Mouse (Mus musculus): Measurements from ENCODE around the gene Izumo1r.
"Not testable (repeated sequence)": the region's sequence is repeated elsewhere in the genome, so short reads cannot be mapped to it uniquely, and the experiment has no call there.

The Izumo1r gene

DNA sequence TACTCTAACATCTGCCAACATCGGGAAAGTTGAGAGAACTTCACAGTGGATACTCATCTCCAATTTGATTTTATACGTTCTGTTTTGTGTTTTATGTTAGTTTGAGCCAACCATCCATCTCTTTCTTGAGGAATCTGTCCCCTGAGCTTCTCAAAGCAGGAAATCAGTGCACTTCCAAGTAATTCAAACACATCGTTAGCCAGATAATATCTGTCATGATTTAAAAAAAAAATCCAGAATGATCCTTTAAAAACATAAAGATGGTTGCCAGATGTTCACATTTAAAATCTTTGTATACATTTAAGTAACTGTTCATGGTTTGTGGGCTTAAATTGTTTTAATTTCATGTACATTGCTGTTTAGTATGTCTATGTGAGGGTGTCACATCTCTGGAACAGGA is 2.2 kb upstream of the Izumo1r start:
- DNase-seq (ENCODE audit: low read depth in 2 of 2, low spot score in 2 of 2), result no peak

DNA sequence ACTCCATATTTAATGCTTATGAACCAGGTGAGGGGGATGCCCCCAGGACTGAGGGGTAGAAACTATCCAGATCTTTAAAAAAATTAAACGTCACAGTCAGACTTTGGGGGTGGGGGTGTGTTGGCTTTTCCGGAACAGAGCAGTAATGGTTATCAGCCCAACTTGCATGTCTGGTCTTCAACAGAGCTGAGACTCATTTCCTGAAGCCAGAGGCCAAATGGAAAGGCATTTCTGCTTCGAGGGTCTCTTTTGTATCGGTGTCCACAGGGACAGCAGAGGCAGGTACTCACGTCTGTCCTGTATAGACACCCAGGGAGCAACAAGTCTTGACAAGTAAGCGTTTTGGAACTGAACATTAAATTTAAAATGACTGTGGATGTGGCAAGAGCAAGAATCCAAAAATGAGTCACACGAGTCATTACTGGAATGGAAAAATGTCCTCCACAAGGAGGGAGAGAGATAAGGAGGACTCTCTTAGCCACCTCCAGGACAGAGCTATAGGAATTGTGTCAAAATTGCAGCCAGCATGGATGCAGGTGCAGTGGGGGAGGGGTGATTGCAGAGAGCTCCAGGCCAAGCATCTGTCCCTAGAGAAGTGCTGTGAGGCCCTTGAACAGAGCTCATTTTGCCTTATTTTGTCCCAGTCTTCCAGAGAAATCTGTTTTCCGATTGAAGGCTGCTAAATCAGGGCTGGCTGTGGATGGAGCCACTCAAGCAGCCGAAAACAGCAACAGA is 1.2 kb upstream of the Izumo1r start:
- no peak for DNase-seq (ENCODE audit: low read depth in 2 of 2, low spot score in 2 of 2)

DNA sequence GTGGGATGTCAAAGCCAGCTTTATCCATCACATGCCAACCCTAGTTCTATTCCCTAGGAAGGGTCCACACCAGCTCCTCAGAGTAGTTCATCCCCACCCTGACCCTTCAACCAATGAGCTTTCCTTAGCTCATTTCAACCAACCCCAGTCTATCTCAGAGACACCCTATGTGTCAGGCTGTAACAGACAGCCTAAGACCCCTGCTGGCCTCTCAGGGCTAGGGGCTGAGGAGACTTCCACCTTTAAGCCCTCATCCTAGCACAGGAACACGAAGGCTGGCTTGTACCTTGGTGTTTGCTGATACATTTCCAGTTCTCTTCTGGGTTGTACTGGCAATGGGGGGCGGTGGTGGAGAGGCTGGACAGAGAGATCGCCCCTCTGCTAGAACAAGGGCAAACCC is 743 bp downstream of the Izumo1r start:
- DNase-seq (ENCODE audit: low read depth in 2 of 2, low spot score in 2 of 2), result no peak

DNA sequence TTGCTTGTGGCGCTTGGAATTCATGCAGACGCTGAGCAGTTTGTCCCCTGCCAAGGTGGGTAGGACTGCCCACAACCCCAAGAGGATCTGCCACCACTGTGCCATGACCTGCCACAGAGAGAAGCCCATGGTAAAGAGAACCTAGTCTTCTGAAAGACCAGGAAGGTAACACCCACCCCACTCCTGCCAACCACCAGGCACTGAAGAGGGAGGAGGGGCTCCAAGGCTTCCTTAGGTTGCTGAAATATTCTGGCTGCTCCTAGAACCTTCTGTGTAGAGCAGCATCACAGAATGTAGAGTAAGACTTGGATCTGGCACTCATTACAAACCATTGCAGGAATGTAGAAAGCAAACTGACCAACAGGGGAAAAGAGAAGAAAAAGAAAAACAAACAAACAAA is 1.3 kb downstream of the Izumo1r start:
- no peak for DNase-seq (ENCODE audit: low read depth in 2 of 2, low spot score in 2 of 2)

DNA sequence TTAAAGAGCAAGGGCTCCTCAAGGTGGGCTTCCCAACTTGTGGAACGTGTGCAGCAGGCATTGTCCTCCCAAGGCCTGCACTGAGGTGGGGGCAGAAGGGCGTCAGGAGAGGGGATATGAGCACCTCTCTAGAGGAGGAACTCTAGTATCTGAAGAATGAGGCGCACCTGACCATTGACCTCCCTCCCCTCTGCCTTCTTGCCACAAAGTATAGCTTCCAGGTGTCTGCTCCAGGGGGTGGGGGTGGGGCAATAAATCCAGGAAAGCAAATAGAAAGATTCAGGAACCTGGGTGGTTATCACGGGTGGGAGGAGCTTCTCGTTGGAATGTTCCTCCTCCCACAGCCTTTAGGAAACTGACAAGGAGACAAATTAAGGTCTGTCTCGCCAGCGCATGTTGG is 2.0 kb downstream of the Izumo1r start:
- DNase-seq (ENCODE audit: low read depth in 2 of 2, low spot score in 2 of 2), result no peak

DNA sequence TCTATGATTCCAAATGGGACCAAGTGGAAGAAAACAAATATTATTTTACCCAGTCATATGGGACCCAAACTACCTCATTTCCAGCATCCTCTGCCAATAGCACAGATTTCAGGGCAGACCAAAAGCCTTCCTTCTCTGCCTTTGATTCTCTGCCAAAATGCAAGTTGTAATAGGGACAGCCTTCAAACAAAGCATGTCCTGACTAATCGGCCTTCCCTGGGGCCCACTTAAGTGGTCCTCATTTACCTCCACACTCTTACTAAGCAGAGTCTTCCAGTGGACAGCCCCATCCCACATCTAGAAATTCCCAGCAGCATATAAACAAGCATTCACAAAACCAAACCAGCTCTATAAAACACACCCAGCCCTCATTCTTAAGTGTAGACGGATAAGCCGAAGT is 6.6 kb downstream of the Izumo1r start:
- no peak for DNase-seq (ENCODE audit: low read depth in 2 of 2, low spot score in 2 of 2)

DNA sequence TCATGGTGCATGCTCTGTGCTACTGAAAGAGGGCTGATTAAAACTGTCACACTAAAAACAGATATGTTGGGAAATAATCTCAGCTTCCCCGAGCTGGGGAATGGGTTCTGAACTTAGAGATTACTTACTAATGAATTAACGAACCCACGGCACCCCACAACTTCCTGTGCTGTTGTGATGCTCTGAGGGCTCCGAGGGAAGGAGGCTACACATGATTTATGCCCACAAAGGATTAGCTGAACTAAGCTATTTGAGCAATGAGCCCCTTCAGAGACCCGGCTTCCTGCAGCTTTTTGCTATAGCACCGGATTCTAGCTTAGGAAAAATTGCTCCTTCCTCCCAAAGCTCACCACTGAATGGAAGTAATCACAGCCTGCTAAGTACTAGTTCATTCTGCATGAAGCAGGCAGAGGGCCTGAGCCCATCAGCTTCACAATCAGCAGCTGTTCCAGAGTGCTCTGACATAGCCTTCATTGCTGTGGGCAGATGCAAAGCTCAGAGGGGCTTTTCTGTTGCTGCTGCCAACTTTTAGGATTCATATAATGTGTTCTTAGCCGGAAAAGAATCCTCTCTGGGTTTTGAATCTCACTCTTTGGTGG is 8.4 kb downstream of the Izumo1r start:
- no peak for DNase-seq (ENCODE audit: low read depth in 2 of 2, low spot score in 2 of 2)

DNA sequence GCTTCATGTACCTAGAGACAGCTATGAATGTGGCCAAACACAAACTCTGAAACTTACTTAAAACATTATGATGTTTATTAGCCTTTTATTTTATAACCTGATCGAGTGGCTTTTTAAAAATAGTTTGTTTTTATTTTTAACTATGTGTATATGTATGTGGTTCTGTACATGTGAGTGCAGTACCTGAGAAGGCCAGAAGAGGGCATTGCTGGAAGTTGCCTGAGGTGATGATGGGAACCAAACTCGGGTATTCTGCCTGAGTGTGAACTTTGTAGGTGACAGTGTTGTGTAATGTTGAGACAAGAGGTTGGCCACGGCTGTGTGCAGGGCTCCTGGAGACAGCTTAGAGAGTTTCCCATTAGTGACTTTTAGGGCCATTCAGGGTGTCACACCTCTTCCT is 9.1 kb downstream of the Izumo1r start:
- DNase-seq (ENCODE audit: low read depth in 2 of 2, low spot score in 2 of 2), result no peak

DNA sequence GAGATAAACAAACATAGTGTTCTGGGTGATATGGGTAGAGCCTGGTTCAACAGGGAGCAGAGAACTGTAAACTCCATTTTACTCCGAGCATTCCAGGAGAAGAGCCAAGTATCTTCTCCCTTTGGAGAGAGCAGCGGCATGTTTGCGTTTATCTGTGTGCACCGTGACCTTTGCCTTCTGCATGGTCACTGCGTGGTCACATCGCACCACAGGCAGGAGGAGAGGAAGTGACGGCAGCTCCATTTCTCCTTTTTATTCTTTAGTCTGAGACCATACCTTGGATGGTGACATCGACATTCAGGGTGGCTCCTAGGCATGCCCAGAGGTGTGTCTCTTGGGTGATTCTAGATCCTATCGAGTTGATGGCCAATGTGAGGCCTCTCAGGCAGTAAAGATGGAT is 10.4 kb downstream of the Izumo1r start:
- no peak for DNase-seq (ENCODE audit: low read depth in 2 of 2, low spot score in 2 of 2)

DNA sequence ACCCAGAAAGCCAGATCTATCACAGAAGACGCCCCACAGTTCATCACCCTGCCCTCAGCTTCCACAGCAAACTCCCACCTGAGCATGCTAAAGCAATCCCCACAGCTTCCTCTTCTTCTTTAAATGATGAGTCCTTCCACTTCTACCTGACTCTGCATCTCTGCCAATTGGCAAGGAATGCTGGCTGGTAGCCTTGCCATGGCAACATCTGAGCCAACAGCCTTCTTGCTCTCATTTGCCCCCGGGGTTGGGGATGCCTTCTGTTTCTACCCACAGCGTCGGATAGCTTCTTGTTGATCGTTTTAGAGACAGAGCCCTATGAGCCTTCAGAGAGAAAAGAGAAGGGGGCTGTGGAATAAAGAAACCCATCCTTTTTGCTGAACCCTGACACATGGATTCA is 11.9 kb downstream of the Izumo1r start:
- no peak for DNase-seq (ENCODE audit: low read depth in 2 of 2, low spot score in 2 of 2)

DNA sequence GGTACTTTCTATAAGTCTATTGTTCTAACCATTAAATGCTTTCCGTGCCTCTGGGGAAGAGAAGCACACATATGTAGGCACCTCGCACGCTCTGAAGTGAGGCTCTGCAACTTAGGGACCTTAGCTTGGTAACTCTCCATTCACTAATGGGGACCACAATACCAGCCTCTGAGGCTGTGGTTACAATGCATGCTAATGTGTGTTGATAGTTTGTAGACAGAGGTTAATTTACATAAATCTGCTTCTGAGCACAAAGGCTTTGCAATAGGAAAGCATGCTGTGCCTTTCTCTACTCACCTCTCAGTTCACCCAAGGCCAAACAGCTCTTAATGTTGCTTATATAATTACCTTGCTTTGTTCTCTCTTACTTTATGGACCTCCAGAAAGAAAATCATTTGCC is 13.1 kb downstream of the Izumo1r start:
- DNase-seq (ENCODE audit: low read depth in 2 of 2, low spot score in 2 of 2), result no peak

DNA sequence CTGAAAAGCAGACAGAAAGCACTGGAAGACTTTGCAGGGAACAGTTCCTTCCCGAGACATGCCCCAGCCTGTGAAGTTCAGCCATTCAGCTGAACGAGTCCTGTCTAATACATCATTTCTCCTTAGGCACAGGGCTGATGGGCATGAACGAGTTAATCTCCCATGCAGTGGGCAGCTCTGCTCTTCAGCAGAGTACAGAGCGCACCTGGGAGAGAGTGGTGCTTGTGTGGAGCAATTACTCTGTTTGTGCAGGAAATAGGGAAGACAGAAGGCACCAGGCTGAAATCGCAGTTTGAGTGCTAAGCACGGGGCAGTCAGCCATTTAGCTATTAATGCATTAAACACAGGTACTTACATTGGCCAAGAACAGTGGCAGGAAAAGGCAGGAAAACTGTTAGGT is 15.1 kb downstream of the Izumo1r start:
- DNase-seq (ENCODE audit: low read depth in 2 of 2, low spot score in 2 of 2), result no peak

DNA sequence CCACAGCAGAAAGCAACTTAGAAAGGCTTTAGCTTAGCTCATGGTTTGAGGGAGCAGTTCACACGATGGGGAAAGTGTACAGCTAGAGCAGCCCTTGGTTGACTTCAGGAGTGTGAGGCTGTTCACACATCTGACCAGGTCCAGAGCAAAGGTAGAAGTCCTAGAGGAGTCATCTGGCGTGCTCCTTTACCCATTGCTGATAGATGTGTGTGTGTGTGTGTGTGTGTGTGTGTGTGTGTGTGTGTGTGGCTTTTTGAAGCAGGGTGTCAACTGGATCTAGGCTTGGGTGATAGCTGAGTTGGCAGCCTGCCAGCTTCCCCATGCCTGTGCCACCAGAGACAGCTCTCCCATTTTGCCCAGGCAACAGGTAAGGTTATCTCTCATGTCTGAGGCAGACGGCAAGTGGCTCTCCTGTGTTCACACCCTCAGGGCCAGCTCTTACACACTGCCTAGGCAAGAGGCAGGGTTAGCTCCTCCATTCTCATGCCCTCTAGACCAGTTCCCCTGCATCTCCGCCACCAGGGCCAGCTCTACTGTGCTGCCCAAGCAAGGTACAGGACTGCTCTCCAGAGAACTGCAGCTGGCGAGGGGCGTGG is 15.9 kb downstream of the Izumo1r start:
- DNase-seq (ENCODE audit: low read depth in 2 of 2, low spot score in 2 of 2), result no peak

DNA sequence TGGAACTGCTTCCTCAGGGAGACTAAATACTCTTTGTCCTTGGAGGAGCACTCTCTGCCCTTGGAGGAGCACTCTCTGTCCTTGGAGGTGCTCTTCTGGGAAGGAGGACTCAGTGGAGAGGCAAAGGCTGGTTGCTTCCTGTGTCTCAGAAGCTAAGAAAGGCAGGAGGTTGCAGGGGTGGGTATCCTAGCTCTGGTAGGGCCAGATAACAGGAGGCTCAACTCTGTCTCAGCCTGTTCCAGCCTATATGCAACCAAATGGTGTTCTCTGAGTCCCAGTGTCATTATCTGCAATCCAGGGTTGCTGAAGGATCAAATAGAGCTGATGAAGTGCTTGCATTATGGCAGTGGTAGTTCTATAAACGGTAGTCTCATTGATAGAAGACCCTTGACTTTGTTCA is 17.8 kb downstream of the Izumo1r start:
- DNase-seq (ENCODE audit: low read depth in 2 of 2, low spot score in 2 of 2), result no peak

DNA sequence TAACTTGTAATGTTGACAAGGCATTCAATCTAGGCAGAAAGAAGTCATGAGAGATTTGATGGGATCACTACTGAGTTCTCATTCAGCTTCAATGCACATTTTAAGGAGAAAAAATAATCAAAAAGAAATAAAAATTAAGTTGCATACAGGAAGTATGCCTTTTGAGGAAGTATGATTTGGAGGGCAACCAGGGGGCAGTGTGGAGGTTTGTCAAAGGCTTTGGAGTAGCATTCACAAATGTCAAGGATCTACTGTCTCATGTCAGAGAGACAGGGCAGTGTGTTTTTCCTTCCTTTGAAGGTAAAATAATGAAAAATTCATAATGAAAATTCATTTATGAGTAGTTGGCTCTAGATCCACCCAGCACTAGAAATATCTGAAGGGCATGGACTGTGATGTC is 18.6 kb downstream of the Izumo1r start:
- DNase-seq (ENCODE audit: low read depth in 2 of 2, low spot score in 2 of 2), result peak in 1 of 2 experiments; percentile 34

DNA sequence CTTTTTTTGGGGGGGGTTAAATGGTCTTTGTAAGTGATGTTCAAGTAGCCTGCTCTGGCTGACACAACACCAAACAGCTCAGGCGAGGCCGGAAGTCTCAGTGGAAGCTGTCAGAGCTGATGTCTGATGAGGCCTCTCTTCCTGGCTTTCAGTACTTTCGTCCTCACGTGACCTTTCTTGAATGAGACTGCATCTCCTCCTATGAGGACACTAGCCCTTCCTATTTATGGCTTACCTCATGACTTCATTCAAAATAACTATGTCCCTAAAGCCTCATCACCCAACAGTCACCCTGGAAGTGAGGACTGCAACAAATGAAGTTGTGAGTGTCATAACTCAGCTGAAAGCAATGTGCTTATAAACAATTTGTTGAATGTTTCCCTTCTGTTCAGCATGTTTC is 19.1 kb downstream of the Izumo1r start:
- DNase-seq (ENCODE audit: low read depth in 2 of 2, low spot score in 2 of 2), result no peak

DNA sequence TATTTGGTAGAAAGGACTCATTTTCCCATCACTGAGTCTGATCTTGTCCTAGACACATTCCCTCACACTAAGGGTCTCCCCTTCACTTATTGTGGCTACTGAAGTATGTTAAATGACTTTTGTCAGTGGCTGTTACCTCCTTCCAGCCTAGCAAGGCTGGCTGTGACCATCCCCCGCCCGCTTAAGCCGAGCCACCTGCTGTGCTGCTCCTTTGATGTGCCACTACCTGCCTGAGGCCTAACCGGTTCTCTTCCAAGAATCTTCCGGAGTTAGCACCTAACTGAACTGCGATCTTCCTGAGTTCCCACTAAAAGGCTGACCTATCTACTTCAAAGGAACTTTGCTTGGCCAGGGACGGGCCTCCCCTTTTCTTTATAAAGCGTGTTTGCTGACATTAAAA is 27.2 kb downstream of the Izumo1r start:
- not testable (repeated sequence) for DNase-seq (ENCODE audit: low read depth in 2 of 2, low spot score in 2 of 2)

DNA sequence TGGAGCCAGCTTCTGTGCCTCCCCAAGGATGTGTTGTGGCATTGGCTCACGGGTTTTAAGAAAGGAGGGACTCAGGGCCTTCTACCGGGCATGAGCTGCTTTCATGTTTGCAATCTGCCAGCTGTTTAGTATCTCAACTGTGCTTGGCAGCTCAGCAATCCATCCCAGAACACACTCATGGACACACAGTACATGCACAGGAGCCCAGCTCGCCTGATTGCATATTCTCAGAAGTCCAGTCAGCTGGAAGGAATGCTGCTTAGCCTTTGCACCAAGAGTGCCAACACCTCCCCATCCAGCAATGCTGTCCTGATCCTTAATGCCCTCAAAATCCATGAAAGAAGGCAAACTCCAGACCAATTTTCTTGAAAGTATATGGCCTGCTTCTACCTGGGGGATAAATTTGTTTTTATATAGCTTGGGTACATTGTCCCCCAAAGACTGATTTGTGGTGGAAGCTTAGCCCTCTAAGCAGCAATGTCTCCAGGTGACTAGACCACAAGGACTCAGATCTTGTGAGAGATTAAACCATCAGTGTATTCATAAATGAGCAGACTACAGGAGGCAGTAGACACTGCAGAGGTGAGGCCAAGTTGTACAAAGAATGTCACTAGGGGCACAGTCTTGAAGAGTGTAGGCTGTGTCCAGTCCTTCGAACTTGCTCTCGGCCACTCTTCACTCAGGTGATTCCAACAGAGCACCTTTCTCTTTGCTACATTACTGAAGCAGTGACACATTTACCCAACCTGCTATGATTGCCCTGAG is 27.8 kb downstream of the Izumo1r start:
- DNase-seq (ENCODE audit: low read depth in 2 of 2, low spot score in 2 of 2), result no peak

DNA sequence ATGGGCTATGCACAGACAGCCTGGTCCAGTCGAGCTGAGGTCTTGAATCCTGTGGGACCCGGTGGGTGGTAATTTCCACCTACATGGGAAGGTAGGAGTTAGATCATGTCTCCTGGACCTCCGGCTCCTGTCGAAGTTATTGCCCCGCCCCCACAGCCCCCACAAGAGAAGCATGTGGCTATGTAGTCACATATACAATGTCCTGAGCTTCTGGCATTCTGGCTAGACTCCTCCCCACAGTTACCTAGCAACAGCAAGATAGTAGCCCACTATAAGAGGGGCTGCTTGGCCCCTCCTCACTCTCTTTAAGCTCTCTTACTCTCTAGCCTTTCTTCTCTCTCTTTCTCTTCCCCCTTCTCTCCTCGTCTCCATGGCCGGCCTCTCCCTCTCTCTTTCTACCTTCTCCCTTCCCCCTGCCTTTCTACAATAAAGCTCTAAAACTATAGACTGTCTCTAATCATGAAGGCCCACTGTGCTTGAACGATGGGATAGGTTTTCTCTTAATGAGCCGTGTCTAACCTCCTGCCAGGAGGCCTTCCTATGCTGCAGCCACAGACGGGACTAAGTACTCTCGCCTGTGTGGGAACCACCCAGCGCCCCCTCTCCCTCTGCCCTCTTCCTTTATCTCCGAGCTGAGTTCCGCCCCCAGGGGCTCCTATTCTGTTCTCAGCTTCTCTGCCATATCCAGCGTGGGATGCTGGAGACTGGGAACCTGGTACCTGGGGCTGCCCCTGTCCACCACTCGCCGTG is 31.4 kb downstream of the Izumo1r start:
- DNase-seq (ENCODE audit: low read depth in 2 of 2, low spot score in 2 of 2), result no peak

DNA sequence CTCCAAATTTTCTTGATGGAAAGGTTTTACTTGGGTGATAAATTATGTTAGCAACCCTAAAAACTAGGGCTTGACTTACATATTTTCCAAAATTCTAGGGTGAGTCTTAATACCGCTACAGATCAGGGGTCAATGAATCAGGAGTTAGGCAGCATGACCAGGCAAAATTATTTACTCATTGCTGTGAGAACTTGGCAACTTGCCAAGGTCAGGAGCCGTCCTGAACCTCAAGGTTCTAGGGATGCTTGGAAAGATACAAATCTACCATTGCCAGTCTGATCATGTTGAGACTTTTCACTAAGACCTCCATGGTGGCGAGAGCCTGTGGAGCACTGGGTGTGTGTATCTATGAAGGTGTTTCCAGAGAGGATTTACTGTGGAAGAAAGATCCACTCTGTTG is 32.2 kb downstream of the Izumo1r start:
- DNase-seq (ENCODE audit: low read depth in 2 of 2, low spot score in 2 of 2), result no peak

DNA sequence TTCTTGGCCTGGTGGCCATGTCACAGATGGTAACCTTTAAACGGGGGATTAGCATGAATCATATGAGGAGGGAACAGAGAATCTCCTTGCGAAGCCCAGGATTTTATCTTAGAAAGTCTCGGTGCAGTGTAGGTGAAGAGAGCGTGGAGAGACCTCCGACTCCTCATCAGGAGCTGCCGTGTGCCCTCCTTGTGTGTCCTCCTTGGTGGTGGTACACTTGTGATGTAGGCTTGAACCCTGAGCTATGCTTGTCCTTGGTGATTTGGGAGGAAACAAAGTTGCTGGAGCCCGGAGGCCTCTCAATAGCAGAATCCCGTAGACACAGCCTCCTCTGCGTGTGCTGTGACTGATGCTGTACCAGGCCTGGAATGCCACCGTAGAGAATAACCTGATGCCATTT is 32.9 kb downstream of the Izumo1r start:
- DNase-seq (ENCODE audit: low read depth in 2 of 2, low spot score in 2 of 2), result no peak

Data from CD8-positive naive resting alpha-beta T cell, adult 2 months (primary cell).